Mouse (Mus musculus): ENCODE results near the gene Nsun4.
A peak's percentile ranks its signal among the peaks of the same experiment; 100 is the strongest.

Nsun4 gene

GRCm38 (mm10) chr4:116047681-116048080, 6.0 kb downstream of the Nsun4 start:
- no peak for DNase-seq (ENCODE audit: low spot score)

- DNase-seq (ENCODE audit: low spot score) = no peak
Measured at GRCm38 (mm10) chr4:116046604-116047003, 7.1 kb downstream of the Nsun4 start.

- DNase-seq (ENCODE audit: low spot score) = no peak
Measured at GRCm38 (mm10) chr4:116042186-116042585, 11.5 kb downstream of the Nsun4 start.

GRCm38 (mm10) chr4:116040466-116040865, 13.2 kb downstream of the Nsun4 start:
- no peak for DNase-seq (ENCODE audit: low spot score)

DNA sequence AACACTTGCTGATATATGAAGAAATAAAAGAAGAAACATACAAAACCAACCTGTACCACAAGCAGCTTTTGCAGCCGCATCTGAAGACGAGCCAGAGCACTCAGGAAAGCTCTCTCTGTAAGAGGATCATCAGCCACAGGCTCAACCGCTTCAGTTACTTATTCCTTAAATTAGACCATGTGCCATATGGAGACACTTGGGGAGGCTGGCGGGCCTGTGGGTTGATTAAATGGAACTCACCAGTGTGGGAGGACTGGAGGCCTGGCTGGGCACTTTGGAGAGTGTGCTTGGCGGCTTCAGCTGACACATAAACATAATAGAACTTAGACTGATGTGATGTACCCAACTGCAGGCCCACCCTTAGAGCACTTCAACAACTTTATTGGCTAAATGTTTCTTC, 20.3 kb downstream of the Nsun4 start:
- DNase-seq (ENCODE audit: low spot score) = no peak

DNA sequence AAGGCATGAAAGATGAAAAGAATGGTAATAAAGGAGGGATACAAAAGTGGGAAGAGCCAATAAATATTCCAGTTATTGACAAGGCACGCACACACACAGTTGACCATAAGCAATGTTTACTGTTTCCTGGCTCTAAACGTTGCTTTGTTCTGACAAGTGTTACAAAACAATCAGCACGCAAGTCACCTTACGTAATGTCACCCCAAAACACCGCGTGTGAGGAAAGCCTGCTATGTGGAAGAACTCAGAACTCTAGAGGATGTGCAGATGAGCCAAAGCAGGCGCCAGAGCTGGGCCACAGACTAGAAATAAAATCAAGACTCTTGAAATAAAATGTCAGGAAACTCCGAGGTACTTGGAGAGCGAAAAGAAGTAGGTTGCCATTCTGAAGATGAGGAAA, 20.8 kb downstream of the Nsun4 start:
- DNase-seq (ENCODE audit: low spot score) = no peak

DNA sequence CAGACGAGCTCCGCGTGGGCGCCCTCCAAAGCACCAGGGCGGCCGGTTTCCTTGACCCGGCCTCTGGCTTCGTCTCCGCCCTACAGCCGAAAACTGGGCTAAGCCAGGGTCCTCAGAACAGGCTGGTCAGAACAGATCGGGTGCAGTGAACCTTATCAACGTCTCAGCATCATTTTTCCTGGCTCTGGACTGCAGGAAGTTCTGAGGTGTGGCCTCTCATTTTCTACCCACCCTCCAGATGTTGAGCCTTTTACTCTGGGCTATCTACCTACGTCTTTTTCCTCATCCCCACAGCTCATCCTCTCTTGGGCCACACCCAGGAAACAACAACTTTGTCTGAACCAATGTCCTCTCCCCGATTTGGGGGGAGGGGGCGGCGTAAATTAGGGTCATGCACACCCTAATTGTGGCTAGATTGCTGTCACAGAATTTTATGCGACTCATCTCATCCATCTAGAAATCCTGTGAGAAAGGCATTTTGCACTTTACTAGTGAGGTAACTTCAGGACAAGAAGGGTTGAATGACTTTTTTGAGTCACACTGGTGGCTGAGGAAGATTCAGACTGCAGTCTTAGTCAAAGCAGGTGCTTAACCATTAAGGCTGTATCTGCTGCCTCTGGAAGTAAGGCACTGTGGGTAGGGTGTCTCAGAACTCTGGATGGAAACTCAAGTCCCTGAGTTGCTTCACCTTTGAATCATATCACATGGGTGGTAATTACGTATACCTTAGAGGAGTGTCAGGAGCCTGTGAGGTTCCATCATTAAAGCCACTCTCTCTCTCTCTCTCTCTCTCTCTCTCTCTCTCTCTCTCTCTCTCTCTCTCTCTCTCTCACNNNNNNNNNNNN, 35.6 kb downstream of the Nsun4 start, which contains the start of gene Faah:
Gene Faah, minus strand, starts transcription at position 25 of the 845 bp plus-strand sequence.
- DNase-seq (ENCODE audit: low spot score) = no peak

GRCm38 (mm10) chr4:116017300-116017901, 36.3 kb downstream of the Nsun4 start:
- DNase-seq (ENCODE audit: low spot score) = peak; percentile 69

DNA sequence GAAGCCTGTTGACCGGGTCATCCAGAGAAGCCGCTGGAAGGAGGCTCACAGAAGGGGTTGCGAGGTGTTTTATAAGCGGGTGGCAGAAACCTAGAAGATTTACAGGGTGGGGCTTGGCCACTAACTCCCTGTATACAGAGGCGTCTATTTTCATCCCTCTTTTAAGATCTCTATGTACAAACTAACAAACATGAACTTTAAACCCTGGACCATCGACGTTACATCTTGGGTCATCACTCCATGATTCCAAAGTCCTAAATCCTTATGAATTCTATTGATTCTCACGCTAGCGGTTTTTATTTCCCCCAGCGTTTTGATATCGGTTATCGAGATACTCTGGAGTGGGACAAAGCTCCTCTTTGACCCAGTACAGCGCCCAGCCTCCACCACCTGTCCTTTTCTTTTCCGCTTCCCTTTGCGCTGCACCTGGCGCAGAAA, 36.8 kb downstream of the Nsun4 start:
- DNase-seq (ENCODE audit: low spot score) = no peak

- no peak for DNase-seq (ENCODE audit: low spot score)
Measured at GRCm38 (mm10) chr4:116016396-116016795, 37.3 kb downstream of the Nsun4 start.

- DNase-seq (ENCODE audit: low spot score) = no peak
Measured at GRCm38 (mm10) chr4:116015996-116016395, 37.7 kb downstream of the Nsun4 start.

- peak; percentile 13 for DNase-seq (ENCODE audit: low spot score)
Measured at GRCm38 (mm10) chr4:116015502-116015901, 38.2 kb downstream of the Nsun4 start.

- DNase-seq (ENCODE audit: low spot score) = no peak
Measured at GRCm38 (mm10) chr4:116010186-116010585, 43.5 kb downstream of the Nsun4 start.

- DNase-seq (ENCODE audit: low spot score) = no peak
Measured at GRCm38 (mm10) chr4:116001206-116001605, 52.5 kb downstream of the Nsun4 start.

- DNase-seq (ENCODE audit: low spot score) = no peak
Measured at GRCm38 (mm10) chr4:116000671-116001070, 53.0 kb downstream of the Nsun4 start.

GRCm38 (mm10) chr4:115996729-115997128, 56.9 kb downstream of the Nsun4 start:
- peak; percentile 43 for DNase-seq (ENCODE audit: low spot score)

GRCm38 (mm10) chr4:115995376-115995730, 58.3 kb downstream of the Nsun4 start:
- no peak for DNase-seq (ENCODE audit: low spot score)

DNA sequence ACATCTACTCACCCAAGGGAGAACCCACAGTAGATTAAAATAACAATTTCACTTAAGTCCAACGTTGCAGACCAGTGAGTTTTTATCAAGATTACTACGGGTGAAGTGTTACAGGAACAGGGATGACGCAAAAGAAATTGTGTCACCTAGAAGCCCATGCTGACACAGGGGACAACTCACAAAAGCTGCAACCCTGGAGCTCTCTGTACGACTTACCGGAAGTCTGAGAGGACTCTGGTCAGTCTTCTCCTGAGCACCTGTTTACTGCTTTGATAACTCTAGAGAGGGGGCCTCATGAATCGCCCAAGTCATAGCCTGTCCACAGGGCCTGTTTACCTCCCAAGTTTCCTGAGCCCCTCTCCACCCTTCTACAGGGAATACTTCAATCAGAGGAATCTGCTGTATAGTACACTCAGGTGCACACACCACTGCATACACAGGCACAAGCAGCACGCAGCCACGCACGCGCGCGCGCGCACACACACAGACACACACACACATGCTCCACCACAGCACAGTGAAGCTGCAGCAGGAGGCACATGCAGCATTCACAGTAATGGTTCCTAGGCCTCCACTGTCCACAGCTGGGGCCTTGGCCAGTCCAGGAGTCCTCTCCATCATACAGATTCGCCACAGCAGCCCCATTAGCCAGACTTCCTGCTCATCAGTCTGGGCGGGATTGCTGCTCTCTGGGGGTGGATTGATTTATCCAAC, 58.9 kb downstream of the Nsun4 start:
- no peak for DNase-seq (ENCODE audit: low spot score)

GRCm38 (mm10) chr4:115989382-115989781, 64.3 kb downstream of the Nsun4 start:
- no peak for DNase-seq (ENCODE audit: low spot score)

DNA sequence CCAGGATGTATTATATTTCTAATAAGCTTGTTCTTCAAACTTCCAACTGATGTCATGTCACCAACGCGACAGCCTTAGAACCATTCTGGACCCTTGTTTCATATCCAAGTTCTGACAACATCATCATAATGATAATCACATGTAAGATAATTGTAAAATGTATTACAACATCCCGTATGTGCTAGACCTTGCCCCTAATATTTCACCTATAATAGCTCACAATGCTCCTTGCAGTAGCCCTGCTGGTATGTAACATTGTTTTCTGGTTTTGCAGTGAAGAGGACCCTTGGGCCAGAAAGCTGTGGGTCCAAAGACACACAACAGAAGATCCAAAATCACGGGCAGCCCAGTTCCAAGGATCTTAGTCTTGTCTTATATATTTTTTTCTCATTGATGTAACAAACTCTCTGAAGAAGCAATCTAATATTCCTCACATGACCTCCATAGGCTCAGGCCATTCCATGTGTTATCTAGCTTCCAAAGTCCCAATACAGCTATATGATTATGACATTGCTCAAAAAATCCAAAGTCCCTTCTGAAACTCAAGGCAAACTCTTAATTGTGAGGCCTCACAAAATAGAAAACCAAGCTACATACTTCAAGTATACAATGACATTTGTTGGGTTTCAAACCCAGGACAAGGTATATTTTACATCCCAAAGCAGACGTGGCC, 65.7 kb downstream of the Nsun4 start:
- DNase-seq (ENCODE audit: low spot score) = no peak

- DNase-seq (ENCODE audit: low spot score) = peak; percentile 15
Measured at GRCm38 (mm10) chr4:115987436-115987835, 66.2 kb downstream of the Nsun4 start.

- peak; percentile 25 for DNase-seq (ENCODE audit: low spot score)
Measured at GRCm38 (mm10) chr4:115984967-115985366, 68.7 kb downstream of the Nsun4 start.

Data from lung, postnatal 25 days (tissue).